Mouse (Mus musculus) forebrain, embryonic 11.5 days (tissue): ENCODE measurements around the gene Zbtb34. TPM values are rescaled to one million over a fixed set of nuclear protein-coding genes. Genes with fewer than 3 reads are reported as not detected.

Experiments used
- ATAC-seq: fragments of 200-750 bp; cut with Nextera tagmentation; replicated peaks from 2 replicates; pipeline ENCODE4 v1.8.0; 2017; ENCODE audit warnings: moderate TSS enrichment; ENCODE audit not compliant: low FRiP score
- DNase-seq: peaks from one replicate; pipeline ENCODE4 v3.0.0-alpha.2; 2017; ENCODE audit warnings: low spot score
- H3K27ac ChIP-seq: fragments of 300-500 bp; sonication (generic); 2 replicates; pipeline ENCODE4 v1.5.1; 2014; ENCODE audit warnings: low read depth, low read length
- H3K27me3 ChIP-seq: fragments of 300-500 bp; sonication (generic); 2 replicates; pipeline ENCODE4 v1.6.1; 2014; ENCODE audit warnings: mild to moderate bottlenecking, low read length, mixed read lengths; ENCODE audit not compliant: control insufficient read depth, insufficient read depth
- H3K36me3 ChIP-seq: fragments of 300-500 bp; sonication (generic); 2 replicates; pipeline ENCODE4 v1.6.1; 2014; ENCODE audit warnings: mild to moderate bottlenecking, low read length, moderate library complexity, mixed read lengths; ENCODE audit not compliant: control insufficient read depth, insufficient read depth
- H3K4me1 ChIP-seq: fragments of 300-500 bp; sonication (generic); replicated peaks from 2 replicates; pipeline ENCODE4 v1.6.1; 2014; ENCODE audit warnings: low read length, mixed read lengths; ENCODE audit not compliant: control insufficient read depth, insufficient read depth
- H3K4me2 ChIP-seq: fragments of 300-500 bp; sonication (generic); 2 replicates; pipeline ENCODE4 v1.6.1; 2014; ENCODE audit warnings: low read depth, mild to moderate bottlenecking, low read length, moderate library complexity, mixed read lengths; ENCODE audit not compliant: severe bottlenecking
- H3K4me3 ChIP-seq: fragments of 300-500 bp; sonication (generic); 2 replicates; pipeline ENCODE4 v1.5.1; 2014; ENCODE audit warnings: low read depth, low read length
- H3K9ac ChIP-seq: fragments of 300-500 bp; sonication (generic); 2 replicates; pipeline ENCODE4 v1.6.1; 2014; ENCODE audit warnings: low read length
- H3K9me3 ChIP-seq: fragments of 300-500 bp; sonication (generic); 2 replicates; pipeline ENCODE4 v1.6.1; 2016; ENCODE audit warnings: low read length, mixed read lengths; ENCODE audit not compliant: control insufficient read depth
- WGBS: fragments of 180-500 bp; shearing (Covaris S2); extraction: QIAGEN DNeasy Blood & Tissue Kit; methylation state at CpG from one replicate; pipeline ENCODE4 v1.1.7; 2014; 5-methylcytosine and 5-hydroxymethylcytosine counted together
- microRNA-seq: library from miRNA; unstranded; fragments of <30 nt; microRNA quantifications from one replicate; pipeline ENCODE4, GENCODE M21; 2016; ENCODE audit not compliant: insufficient number of aligned reads
- polyA plus RNA-seq: library from polyadenylated mRNA; unstranded; fragments of >200 nt; fragmentation: Nextera tagmentation; extraction: Ambion mirVana; gene quantifications from 2 replicates; pipeline ENCODE4 v1.2.1, GENCODE M21; 2014

Gene Zbtb34
- polyA plus RNA-seq, 1 experiment from 2014 or later: 10.6 TPM

GRCm38 (mm10) chr2:33360564-33360963, 70.6 kb downstream of the Zbtb34 start:
- 86% methylated on average over 3 of the region's 3 CpGs for WGBS
- H3K27ac ChIP-seq: no peak overlapping the region
- DNase-seq: no peak
- no peaks in the 10 kb centered on the region for H3K4me1 ChIP-seq
- H3K9ac ChIP-seq: no peak overlapping the region
- no peaks in the 10 kb centered on the region for H3K27me3 ChIP-seq
- ATAC-seq: no peak
- H3K4me3 ChIP-seq: no peak overlapping the region
- no peaks in the 10 kb centered on the region for H3K36me3 ChIP-seq
- H3K4me2 ChIP-seq: no peak overlapping the region
- no peaks in the 10 kb centered on the region for H3K9me3 ChIP-seq

- Histone ChIP-seq H3K4me3 (no peak overlapping the region), H3K9me3 (no peaks in the 10 kb centered on the region), H3K4me1 (no peaks in the 10 kb centered on the region), H3K27ac (no peak overlapping the region), H3K9ac (no peak overlapping the region), H3K36me3 (no peaks in the 10 kb centered on the region), H3K4me2 (no peak overlapping the region), H3K27me3 (no peaks in the 10 kb centered on the region)
- no peak for DNase-seq
- ATAC-seq: no peak
- 91% methylated on average over 8 of the region's 8 CpGs for WGBS
These were observed 71.9 kb downstream of the Zbtb34 start for GRCm38 (mm10) chr2:33359184-33359583.

- Histone ChIP-seq H3K9me3 (no peaks in the 10 kb centered on the region), H3K9ac (no peak overlapping the region), H3K27me3 (no peaks in the 10 kb centered on the region), H3K4me1 (no peaks in the 10 kb centered on the region), H3K27ac (no peak overlapping the region), H3K4me2 (no peak overlapping the region), H3K4me3 (no peak overlapping the region), H3K36me3 (no peaks in the 10 kb centered on the region)
- ATAC-seq: no peak
- no peak for DNase-seq
- 90% methylated on average over 7 of the region's 7 CpGs for WGBS
These were observed 73.8 kb downstream of the Zbtb34 start for GRCm38 (mm10) chr2:33357250-33357838.

Small RNA genes lying within 50 kb of the gene (microRNA-seq; reads per million reads assigned to microRNA genes)
- not detected for gene Gm25998

Other genes starting within 250 kb of the Zbtb34 start
- gene Angptl2, start 215.3 kb downstream of the Zbtb34 start, polyA plus RNA-seq: 24.4 and 25.2 TPM in 2 replicates
- 17.7 and 19.5 TPM in 2 replicates for gene Ralgps1, start 59.8 kb downstream of the Zbtb34 start, polyA plus RNA-seq
- 21.0 and 23.7 TPM in 2 replicates for gene Zbtb43, start 37.2 kb upstream of the Zbtb34 start, polyA plus RNA-seq
- gene Lmx1b, start 209.2 kb upstream of the Zbtb34 start, polyA plus RNA-seq: 1.0 and 1.6 TPM in 2 replicates